Mouse (Mus musculus) erythroblast, embryonic 14.5 days (primary cell): ENCODE measurements around the gene Gm38392. TPM values are rescaled to one million over a fixed set of nuclear protein-coding genes. Genes with fewer than 3 reads are reported as not detected.

ENCODE experiments used
- H3K27me3 ChIP-seq: 2 replicates; pipeline ENCODE4 v1.6.1; 2012; ENCODE audit warnings: inconsistent platforms; ENCODE audit not compliant: control insufficient read depth
- H3K36me3 ChIP-seq: 2 replicates; pipeline ENCODE4 v1.6.1; 2012; ENCODE audit warnings: mild to moderate bottlenecking, inconsistent platforms; ENCODE audit not compliant: control insufficient read depth
- H3K4me1 ChIP-seq: 2 replicates; pipeline ENCODE4 v1.6.1; 2012; ENCODE audit warnings: inconsistent platforms; ENCODE audit not compliant: control insufficient read depth
- H3K4me3 ChIP-seq: replicated peaks from 2 replicates; pipeline ENCODE3; 2012; ENCODE audit warnings: moderate library complexity, mild to moderate bottlenecking, inconsistent platforms
- H3K9me3 ChIP-seq: 2 replicates; pipeline ENCODE4 v1.6.1; 2012; ENCODE audit warnings: low read length, inconsistent platforms, mixed read lengths; ENCODE audit not compliant: control insufficient read depth
- GATA1 ChIP-seq: IDR thresholded peaks from 2 replicates; pipeline ENCODE4 v1.6.1; 2012; ENCODE audit warnings: low read length, inconsistent platforms, mixed read lengths
- TAL1 ChIP-seq: IDR thresholded peaks from 3 replicates; pipeline ENCODE4 v1.6.1; 2012; ENCODE audit warnings: low read length, inconsistent platforms, mixed read lengths
- polyA plus RNA-seq: library from polyadenylated mRNA; stranded (reverse); fragments of >175 nt; gene quantifications from 2 replicates; pipeline ENCODE4 v1.2.3, GENCODE M21; 2012

Gm38392 gene
- polyA plus RNA-seq, 1 experiment: not detected

DNA sequence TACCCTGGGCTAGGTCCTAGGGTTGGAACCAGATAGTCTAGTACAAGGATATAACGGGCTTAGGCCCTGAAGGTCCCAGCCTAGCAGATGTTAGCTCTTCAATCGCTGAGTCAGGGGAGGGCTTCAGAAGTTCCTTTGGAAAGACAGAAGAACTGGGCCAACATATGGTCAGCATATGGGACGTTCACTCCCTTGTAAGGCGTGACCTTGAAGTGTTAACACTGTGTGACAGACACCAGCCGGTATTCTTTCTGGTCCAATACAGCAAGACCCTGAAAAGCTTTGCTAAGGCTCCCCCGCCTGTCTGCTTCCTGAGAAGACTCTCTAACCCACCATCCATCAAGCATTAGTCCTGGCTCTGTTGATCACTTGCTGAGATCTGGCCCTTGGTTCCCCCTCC, 31.1 kb downstream of the Gm38392 start:
- H3K9me3 ChIP-seq: no peaks in the 10 kb centered on the region
- H3K27me3 ChIP-seq: peaks cover 52% of the 10 kb centered on the region
- peaks cover 7% of the 10 kb centered on the region for H3K4me1 ChIP-seq
- no peaks in the 10 kb centered on the region for H3K36me3 ChIP-seq
- H3K4me3 ChIP-seq: no peak overlapping the region
- no peak for TF ChIP-seq TAL1
- TF ChIP-seq GATA1: no peak

GRCm38 (mm10) chr3:88254268-88254926, 32.6 kb downstream of the Gm38392 start, which contains the start of gene Rhbg:
Gene Rhbg (minus strand): TSS chr3:88254709.
- Histone ChIP-seq H3K4me1 (peaks cover 7% of the 10 kb centered on the region), H3K4me3 (peak within 1 kb of the TSS; percentile 51), H3K36me3 (no peaks in the 10 kb centered on the region), H3K9me3 (no peaks in the 10 kb centered on the region), H3K27me3 (peaks cover 52% of the 10 kb centered on the region)
- no peak for TF ChIP-seq GATA1
- TF ChIP-seq TAL1: no peak

GRCm38 (mm10) chr3:88252739-88253138, 34.3 kb downstream of the Gm38392 start:
- Histone ChIP-seq H3K4me1 (peaks cover 7% of the 10 kb centered on the region), H3K27me3 (peaks cover 51% of the 10 kb centered on the region), H3K36me3 (no peaks in the 10 kb centered on the region; the same call in 1 of the 2 replicates), H3K9me3 (no peaks in the 10 kb centered on the region), H3K4me3 (no peak overlapping the region)
- TF ChIP-seq GATA1 (no peak), TAL1 (no peak)

- Histone ChIP-seq H3K4me1 (no peaks in the 10 kb centered on the region), H3K4me3 (no peak overlapping the region), H3K27me3 (peaks cover 27% of the 10 kb centered on the region), H3K36me3 (no peaks in the 10 kb centered on the region; the same call in 1 of the 2 replicates), H3K9me3 (no peaks in the 10 kb centered on the region)
- TF ChIP-seq TAL1 (no peak), GATA1 (no peak)
Measured at GRCm38 (mm10) chr3:88248406-88248805, 38.6 kb downstream of the Gm38392 start.

DNA sequence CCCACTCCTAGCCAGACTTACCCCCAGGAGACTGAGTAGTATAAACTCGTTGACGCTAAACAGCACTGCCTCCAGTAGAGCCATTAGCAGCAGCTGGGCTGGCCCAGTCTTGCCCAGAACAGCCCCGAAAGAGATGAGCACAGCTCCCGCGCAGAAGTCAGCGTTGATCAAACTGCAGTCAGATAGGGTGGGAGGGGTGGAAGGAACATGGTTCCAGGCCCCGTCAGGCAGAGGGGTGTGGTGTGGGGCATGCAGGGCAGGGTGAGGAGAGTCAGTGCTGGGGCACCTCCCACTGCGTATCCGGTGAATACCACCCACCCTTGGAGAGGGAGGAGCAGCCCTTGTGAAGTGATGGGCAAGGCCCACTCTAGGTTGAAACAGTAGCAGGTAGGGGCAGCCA, 39.3 kb downstream of the Gm38392 start:
- Histone ChIP-seq H3K27me3 (peaks cover 27% of the 10 kb centered on the region), H3K9me3 (no peaks in the 10 kb centered on the region), H3K36me3 (no peaks in the 10 kb centered on the region; the same call in 1 of the 2 replicates), H3K4me1 (no peaks in the 10 kb centered on the region), H3K4me3 (no peak overlapping the region)
- TF ChIP-seq TAL1 (no peak), GATA1 (no peak)

GRCm38 (mm10) chr3:88245811-88246210, 41.2 kb downstream of the Gm38392 start:
- Histone ChIP-seq H3K4me1 (no peaks in the 10 kb centered on the region), H3K9me3 (peaks cover under 1% of the 10 kb centered on the region; the same call in 1 of the 2 replicates), H3K36me3 (no peaks in the 10 kb centered on the region; the same call in 1 of the 2 replicates), H3K4me3 (no peak overlapping the region), H3K27me3 (peaks cover 42% of the 10 kb centered on the region)
- no peak for TF ChIP-seq GATA1
- no peak for TF ChIP-seq TAL1

- Histone ChIP-seq H3K27me3 (peaks cover 59% of the 10 kb centered on the region), H3K4me3 (no peak overlapping the region), H3K4me1 (no peaks in the 10 kb centered on the region), H3K9me3 (peaks cover 2% of the 10 kb centered on the region; the same call in 1 of the 2 replicates), H3K36me3 (no peaks in the 10 kb centered on the region; the same call in 1 of the 2 replicates)
- TF ChIP-seq TAL1 (no peak), GATA1 (no peak)
Measured at GRCm38 (mm10) chr3:88244071-88244470, 42.9 kb downstream of the Gm38392 start.

GRCm38 (mm10) chr3:88242531-88242930, 44.5 kb downstream of the Gm38392 start:
- TF ChIP-seq GATA1: no peak
- TF ChIP-seq TAL1: no peak
- H3K9me3 ChIP-seq: peaks cover 2% of the 10 kb centered on the region; the same call in 1 of the 2 replicates
- no peak overlapping the region for H3K4me3 ChIP-seq
- H3K36me3 ChIP-seq: no peaks in the 10 kb centered on the region
- peaks cover 75% of the 10 kb centered on the region for H3K27me3 ChIP-seq
- no peaks in the 10 kb centered on the region for H3K4me1 ChIP-seq

DNA sequence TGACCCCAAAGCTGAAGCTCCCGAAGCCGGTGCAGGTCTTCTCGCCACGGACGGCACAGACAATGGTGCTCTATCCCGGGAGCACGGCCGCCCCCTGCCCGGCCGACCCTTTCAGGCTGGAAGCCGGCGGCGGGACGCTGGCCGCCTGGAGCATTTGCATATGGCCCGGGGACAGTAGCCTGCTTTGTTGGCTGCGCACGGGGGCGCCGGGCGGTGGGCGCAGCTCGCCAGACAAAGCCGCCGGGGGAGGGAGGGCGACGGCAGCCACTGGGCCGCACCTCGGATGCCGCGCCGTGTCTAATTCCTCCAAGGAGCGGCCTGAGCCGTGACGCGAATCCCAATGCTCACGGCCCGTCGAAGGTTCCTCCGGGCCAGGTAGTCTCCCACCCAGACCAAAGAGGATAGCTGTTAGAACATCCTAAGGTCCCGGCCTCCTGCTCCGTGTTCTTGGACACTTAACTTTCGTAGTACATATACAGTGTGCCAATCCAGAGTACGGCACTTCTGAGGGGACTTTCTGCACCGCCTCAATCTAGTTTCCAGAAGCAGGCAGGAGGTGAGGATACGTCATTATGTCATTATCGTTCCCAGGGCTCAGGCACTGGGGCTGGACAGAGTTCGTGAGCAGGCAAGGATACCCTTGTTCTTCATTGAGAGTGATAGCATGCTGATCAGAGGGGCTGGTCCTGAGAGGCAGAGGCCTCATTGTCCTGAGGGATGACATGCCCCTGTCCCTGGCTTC, 45.8 kb downstream of the Gm38392 start:
- Histone ChIP-seq H3K4me3 (no peak overlapping the region), H3K4me1 (no peaks in the 10 kb centered on the region), H3K9me3 (peaks cover 2% of the 10 kb centered on the region; the same call in 1 of the 2 replicates), H3K27me3 (peaks cover 81% of the 10 kb centered on the region), H3K36me3 (no peaks in the 10 kb centered on the region)
- no peak for TF ChIP-seq GATA1
- no peak for TF ChIP-seq TAL1
